Mouse (Mus musculus): ENCODE measurements at regions not wholly inside any gene's neighbourhood (a gene's known extent, or its start where the extent isn't known, plus 50 kb on each side); places are given as distances from the start of the nearest gene placed in this dataset.

DNA sequence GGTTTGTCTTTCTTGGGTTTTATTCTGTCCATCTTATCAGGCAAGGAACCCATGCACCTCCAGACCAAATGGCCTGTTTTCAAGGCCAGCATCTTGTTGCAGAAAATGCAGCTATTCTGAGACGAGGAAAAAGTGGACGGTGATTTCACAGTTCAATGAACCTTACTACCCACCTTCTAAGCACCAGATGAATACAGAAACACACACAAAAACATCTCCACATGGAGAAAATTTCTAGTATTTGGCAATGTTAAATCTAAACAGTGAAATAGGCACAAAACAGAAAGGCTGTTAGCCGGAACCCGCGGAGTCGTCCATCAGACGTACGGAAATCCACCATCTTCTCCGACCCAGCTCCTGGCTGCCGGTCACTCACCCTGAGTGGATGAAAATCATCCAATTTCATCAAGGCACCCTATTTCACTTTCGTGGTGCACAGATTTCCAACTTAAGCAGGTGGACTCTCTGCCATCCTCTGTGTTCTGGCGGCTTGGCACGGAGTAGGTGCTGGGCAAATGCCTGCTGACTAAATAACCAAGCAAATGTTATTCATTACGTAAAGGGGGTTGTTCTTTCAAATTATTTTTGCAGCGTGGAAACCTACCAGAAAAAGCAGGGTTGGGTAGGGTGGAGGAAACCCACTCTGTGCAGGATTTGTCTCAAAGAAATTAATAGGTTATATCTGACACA lies 66.1 kb upstream of the Cpsf6 start:
- TF ChIP-seq CTCF (IDR thresholded peaks at IDR 0.05; ENCODE audit: low read depth) (no peak), EP300 (optimal IDR thresholded peaks at IDR 0.05) (no peak)
